ENCODE assay signal across 16 mouse cellular contexts in genomic region chr4:43634621-43635374, GRCm38 (mm10). TPM values are rescaled to one million over a fixed set of nuclear protein-coding genes. Genes with fewer than 3 reads are reported as not detected.
DNase-seq lines count a peak whose midpoint lies in the region; ATAC-seq lines count a peak whose summit lies in the region.
"Had no signal": no experiment of that assay in that cellular context is flagged by ENCODE, and none has a peak within 500 bp of the region (broad histone marks: within the 10 kb centered on the region; RNA-seq: fewer than 3 reads in every experiment).

No protein-coding gene starts in this region.

- H3K9ac ChIP-seq in forebrain, embryonic 11.5 days (ENCODE audit: low read length): no peak overlapping the region
- no peak overlapping the region for H3K9ac ChIP-seq in forebrain, embryonic 16.5 days (replicated peaks; ENCODE audit: low read depth, low read length)
- no peak overlapping the region for H3K9ac ChIP-seq in kidney, embryonic 16.5 days (replicated peaks; ENCODE audit: low read length)
- H3K9ac ChIP-seq: forebrain, embryonic 12.5 days; kidney, embryonic 15.5 days; liver, embryonic 15.5 days had no signal

- H3K27me3 ChIP-seq in forebrain, embryonic 11.5 days (ENCODE audit: control insufficient read depth, insufficient read depth, low read length): peaks cover 6% of the 10 kb centered on the region
- H3K27me3 ChIP-seq in forebrain, embryonic 16.5 days (replicated peaks; ENCODE audit: control insufficient read depth, insufficient read depth, low read length): no peaks in the 10 kb centered on the region
- no peaks in the 10 kb centered on the region for H3K27me3 ChIP-seq in kidney, embryonic 16.5 days (ENCODE audit: insufficient read depth, low read length)

- WGBS in forebrain, embryonic 11.5 days: 87% methylated on average over 7 of the region's 7 CpGs
- WGBS in forebrain, embryonic 16.5 days: 87% methylated on average over 7 of the region's 7 CpGs
- WGBS in kidney, embryonic 16.5 days: 80% methylated on average over 7 of the region's 7 CpGs

- no peak overlapping the region for H3K4me2 ChIP-seq in forebrain, embryonic 11.5 days (ENCODE audit: low read depth, low read length, severe bottlenecking)
- no peak overlapping the region for H3K4me2 ChIP-seq in forebrain, embryonic 16.5 days (ENCODE audit: low read length)
- H3K4me2 ChIP-seq in kidney, embryonic 16.5 days (replicated peaks; ENCODE audit: low read depth, low read length): no peak overlapping the region
- H3K4me2 ChIP-seq: kidney, embryonic 15.5 days; liver, embryonic 15.5 days had no signal

- peak; percentile 30 for DNase-seq in forebrain, embryonic 11.5 days (ENCODE audit: low spot score)
- DNase-seq in kidney, postnatal 10 days: peak; percentile 2
- DNase-seq in testis, postnatal 10 days (ENCODE audit: low spot score): peak; percentile 30
- no peak for DNase-seq in testis, postnatal 14 days (ENCODE audit: low spot score)
- no peak for DNase-seq in thymus, postnatal 10 days (ENCODE audit: low spot score in 2 of 2)
- DNase-seq: B cell, adult 2 months; heart, postnatal 10 days; right cerebral cortex, adult 18-20 months; thymus, adult 2 months had no signal

- H3K4me1 ChIP-seq in forebrain, embryonic 11.5 days (replicated peaks; ENCODE audit: control insufficient read depth, insufficient read depth, low read length): peaks cover 10% of the 10 kb centered on the region
- H3K4me1 ChIP-seq in forebrain, embryonic 16.5 days (replicated peaks; ENCODE audit: control insufficient read depth, insufficient read depth, low read length): peaks cover 29% of the 10 kb centered on the region
- peaks cover 22% of the 10 kb centered on the region for H3K4me1 ChIP-seq in kidney, embryonic 16.5 days (ENCODE audit: insufficient read depth, low read length)

- no peaks in the 10 kb centered on the region for H3K36me3 ChIP-seq in forebrain, embryonic 11.5 days (ENCODE audit: control insufficient read depth, insufficient read depth, low read length)
- H3K36me3 ChIP-seq in forebrain, embryonic 16.5 days (ENCODE audit: control insufficient read depth, insufficient read depth): no peaks in the 10 kb centered on the region
- H3K36me3 ChIP-seq in kidney, embryonic 16.5 days (ENCODE audit: insufficient read depth, low read length): no peaks in the 10 kb centered on the region
- H3K36me3 ChIP-seq: forebrain, embryonic 12.5 days; kidney, embryonic 15.5 days; liver, embryonic 15.5 days had no signal

- no peaks in the 10 kb centered on the region for H3K9me3 ChIP-seq in forebrain, embryonic 11.5 days (ENCODE audit: control insufficient read depth, low read length)
- H3K9me3 ChIP-seq in forebrain, embryonic 16.5 days (ENCODE audit: control insufficient read depth, low read length): no peaks in the 10 kb centered on the region
- no peaks in the 10 kb centered on the region for H3K9me3 ChIP-seq in kidney, embryonic 16.5 days (ENCODE audit: low read length)
- H3K9me3 ChIP-seq: forebrain, embryonic 12.5 days; kidney, embryonic 15.5 days; liver, embryonic 15.5 days; megakaryocyte, embryonic 14.5 days had no signal

- ATAC-seq in forebrain, embryonic 11.5 days (replicated peaks; ENCODE audit: low FRiP score): no peak
- no peak for ATAC-seq in forebrain, embryonic 16.5 days
- ATAC-seq in kidney, embryonic 16.5 days (ENCODE audit: low FRiP score, low TSS enrichment): no peak

- H3K27ac ChIP-seq in forebrain, embryonic 11.5 days (ENCODE audit: low read depth, low read length): no peak overlapping the region
- no peak overlapping the region for H3K27ac ChIP-seq in forebrain, embryonic 16.5 days (ENCODE audit: low read length)
- H3K27ac ChIP-seq in kidney, embryonic 16.5 days (ENCODE audit: low read length): no peak overlapping the region
- H3K27ac ChIP-seq: forebrain, embryonic 12.5 days; kidney, embryonic 15.5 days; layer of hippocampus, adult 2 months; liver, embryonic 15.5 days had no signal

- H3K4me3 ChIP-seq in forebrain, embryonic 11.5 days (ENCODE audit: low read depth, low read length): no peak overlapping the region
- H3K4me3 ChIP-seq in forebrain, embryonic 16.5 days (replicated peaks; ENCODE audit: low read length): no peak overlapping the region
- no peak overlapping the region for H3K4me3 ChIP-seq in kidney, embryonic 16.5 days (ENCODE audit: low read length)
- H3K4me3 ChIP-seq: forebrain, embryonic 12.5 days; kidney, embryonic 15.5 days; layer of hippocampus, adult 2 months; liver, embryonic 15.5 days; megakaryocyte, embryonic 14.5 days had no signal

RNA-seq across cellular contexts. Expression of gene Npr2, which starts 3.1 kb away (rescaled TPM):
- 9.8 and 10.8 TPM in 2 replicates for polyA plus RNA-seq in forebrain, embryonic 11.5 days (2014; fragmentation: Nextera tagmentation; extraction: Ambion mirVana)
- polyA plus RNA-seq in forebrain, embryonic 16.5 days (2015; fragmentation: Nextera tagmentation; extraction: Ambion mirVana): 13.3 and 15.0 TPM in 2 replicates
- 9.1 and 9.5 TPM in 2 replicates for polyA plus RNA-seq in kidney, embryonic 16.5 days (2015; fragmentation: Nextera tagmentation; extraction: Ambion mirVana)

RNA-seq across cellular contexts. Expression of gene Spag8, which starts 18.6 kb away (rescaled TPM):
- polyA plus RNA-seq in forebrain, embryonic 11.5 days (2014; fragmentation: Nextera tagmentation; extraction: Ambion mirVana): 1.7 and 2.3 TPM in 2 replicates
- polyA plus RNA-seq in forebrain, embryonic 16.5 days (2015; fragmentation: Nextera tagmentation; extraction: Ambion mirVana): 5.2 and 5.8 TPM in 2 replicates
- 1.4 TPM in 2 replicates for polyA plus RNA-seq in kidney, embryonic 16.5 days (2015; fragmentation: Nextera tagmentation; extraction: Ambion mirVana)
- polyA plus RNA-seq: liver, embryonic 15.5 days had no signal

RNA-seq across cellular contexts. Expression of gene Hint2, which starts 21.5 kb away (rescaled TPM):
- polyA plus RNA-seq in forebrain, embryonic 11.5 days (2014; fragmentation: Nextera tagmentation; extraction: Ambion mirVana): 64.1 and 66.8 TPM in 2 replicates
- polyA plus RNA-seq in forebrain, embryonic 16.5 days (2015; fragmentation: Nextera tagmentation; extraction: Ambion mirVana): 61.1 and 66.3 TPM in 2 replicates
- 125 and 134 TPM in 2 replicates for polyA plus RNA-seq in kidney, embryonic 16.5 days (2015; fragmentation: Nextera tagmentation; extraction: Ambion mirVana)

RNA-seq across cellular contexts. Expression of gene Tmem8b, which starts 34.0 kb away (rescaled TPM):
- polyA plus RNA-seq in forebrain, embryonic 11.5 days (2014; fragmentation: Nextera tagmentation; extraction: Ambion mirVana): 5.2 and 6.4 TPM in 2 replicates
- 14.6 and 15.5 TPM in 2 replicates for polyA plus RNA-seq in forebrain, embryonic 16.5 days (2015; fragmentation: Nextera tagmentation; extraction: Ambion mirVana)
- 2.8 and 4.7 TPM in 2 replicates for polyA plus RNA-seq in kidney, embryonic 16.5 days (2015; fragmentation: Nextera tagmentation; extraction: Ambion mirVana)

RNA-seq across cellular contexts. Expression of gene Fam221b, which starts 34.1 kb away (rescaled TPM):
- 2.5 and 2.7 TPM in 2 replicates for polyA plus RNA-seq in forebrain, embryonic 11.5 days (2014; fragmentation: Nextera tagmentation; extraction: Ambion mirVana)
- 1.3 and 1.5 TPM in 2 replicates for polyA plus RNA-seq in forebrain, embryonic 16.5 days (2015; fragmentation: Nextera tagmentation; extraction: Ambion mirVana)
- polyA plus RNA-seq in kidney, embryonic 16.5 days (2015; fragmentation: Nextera tagmentation; extraction: Ambion mirVana): 1.6 and 3.2 TPM in 2 replicates

Comparison
In these comparisons a context has a peak if more than half of its experiments do, and no peak if none do; other contexts are left out.
1. DNase-seq: peak in forebrain, embryonic 11.5 days (single experiment), kidney, postnatal 10 days (single experiment) and testis, postnatal 10 days (single experiment); none in testis, postnatal 14 days (single experiment) and thymus, postnatal 10 days (0 of 2).